Mouse (Mus musculus): ENCODE measurements around the gene Ascl1. TPM values are rescaled to one million over a fixed set of nuclear protein-coding genes. Genes with fewer than 3 reads are reported as not detected.

Ascl1 gene
- total RNA-seq, 2 experiments from 2014 or later = 5.8 to 7.2 TPM

GRCm38 (mm10) chr10:87489246-87490009 lies 4.0 kb downstream of the Ascl1 start:
- peak in 1 of 2 experiments; percentile 48 for DNase-seq (ENCODE audit: low spot score in 2 of 2)
- intact Hi-C loops (cut with DNase I) = loop anchor here (2.0 to 10.0 kb wide), 4 partner anchors 43 to 277 kb away; no protein-coding TSS in a partner anchor

GRCm38 (mm10) chr10:87488429-87489145 lies 4.9 kb downstream of the Ascl1 start:
- DNase-seq (ENCODE audit: low spot score in 2 of 2) = no peak
- intact Hi-C loops (cut with DNase I) = loop anchor here (2.0 to 10.0 kb wide), 2 partner anchors 42 to 154 kb away; no protein-coding TSS in a partner anchor

- peak; percentile 51 to 56 for DNase-seq (ENCODE audit: low spot score in 2 of 2)
- intact Hi-C loops (cut with DNase I) = loop anchor here (10.0 kb wide), 1 partner anchor 151 kb away; no protein-coding TSS in a partner anchor
Measured at GRCm38 (mm10) chr10:87485721-87486620, 7.5 kb downstream of the Ascl1 start.

GRCm38 (mm10) chr10:87484831-87485720 lies 8.4 kb downstream of the Ascl1 start:
- intact Hi-C loops (cut with DNase I) = loop anchor here (10.0 kb wide), 1 partner anchor 150 kb away; no protein-coding TSS in a partner anchor
- peak; percentile 37 for DNase-seq (ENCODE audit: low spot score in 2 of 2)

GRCm38 (mm10) chr10:87477895-87478294 lies 15.6 kb downstream of the Ascl1 start:
- DNase-seq (ENCODE audit: low spot score in 2 of 2) = no peak
- intact Hi-C loops (cut with DNase I) = no loop called here

GRCm38 (mm10) chr10:87474971-87475370 lies 18.5 kb downstream of the Ascl1 start:
- DNase-seq (ENCODE audit: low spot score in 2 of 2) = no peak
- intact Hi-C loops (cut with DNase I) = no loop called here

- intact Hi-C loops (cut with DNase I) = no loop called here
- DNase-seq (ENCODE audit: low spot score in 2 of 2) = no peak
Measured at GRCm38 (mm10) chr10:87473475-87474131, 19.9 kb downstream of the Ascl1 start.

- intact Hi-C loops (cut with DNase I) = no loop called here
- no peak for DNase-seq (ENCODE audit: low spot score in 2 of 2)
Measured at GRCm38 (mm10) chr10:87450777-87451176, 42.7 kb downstream of the Ascl1 start.

GRCm38 (mm10) chr10:87449368-87449767 lies 44.1 kb downstream of the Ascl1 start:
- DNase-seq (ENCODE audit: low spot score in 2 of 2) = no peak
- intact Hi-C loops (cut with DNase I) = no loop called here

GRCm38 (mm10) chr10:87448257-87448656 lies 45.2 kb downstream of the Ascl1 start:
- intact Hi-C loops (cut with DNase I) = no loop called here
- no peak for DNase-seq (ENCODE audit: low spot score in 2 of 2)

- intact Hi-C loops (cut with DNase I) = loop anchor here (2.0 kb wide), 1 partner anchor 41 kb away; no protein-coding TSS in a partner anchor
- DNase-seq (ENCODE audit: low spot score in 2 of 2) = peak; percentile 20 to 37
Measured at GRCm38 (mm10) chr10:87447754-87448095, 45.7 kb downstream of the Ascl1 start.

- intact Hi-C loops (cut with DNase I) = loop anchor here (2.0 kb wide), 1 partner anchor 42 kb away; no protein-coding TSS in a partner anchor
- no peak for DNase-seq (ENCODE audit: low spot score in 2 of 2)
Measured at GRCm38 (mm10) chr10:87446829-87447753, 46.4 kb downstream of the Ascl1 start.

GRCm38 (mm10) chr10:87446139-87446828 lies 47.2 kb downstream of the Ascl1 start:
- DNase-seq (ENCODE audit: low spot score in 2 of 2) = no peak
- intact Hi-C loops (cut with DNase I) = loop anchor here (2.0 kb wide), 1 partner anchor 43 kb away; no protein-coding TSS in a partner anchor
